Mouse (Mus musculus): Measurements from ENCODE around the gene Ypel1. TPM values are rescaled to one million over a fixed set of nuclear protein-coding genes. Genes with fewer than 3 reads are reported as not detected.

Ypel1 gene
- polyA plus RNA-seq, 1 experiment from 2014 or later: 14.4 TPM

DNA sequence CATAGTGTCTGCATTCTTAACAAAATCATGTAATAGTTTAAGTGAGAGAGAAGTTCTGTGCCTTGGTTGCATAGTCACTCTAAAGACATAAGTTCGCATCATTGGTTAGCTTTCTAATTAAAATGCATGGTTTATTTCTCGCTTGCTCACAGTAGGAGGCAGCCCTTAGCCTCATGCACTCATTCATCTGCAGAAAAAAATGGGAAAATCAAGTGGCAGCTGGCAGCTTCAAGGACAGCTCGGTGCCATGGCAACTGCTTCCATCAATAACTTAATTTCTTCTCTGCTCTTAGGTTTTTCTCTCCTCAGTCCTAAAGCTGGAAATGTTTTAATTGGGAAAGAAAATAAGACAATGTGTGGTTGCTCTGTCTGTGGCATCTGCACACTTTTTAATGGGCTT is 13.9 kb upstream of the Ypel1 start:
- ATAC-seq (ENCODE audit: insufficient number of reproducible peaks, low FRiP score): no peak
- H3K36me3 ChIP-seq: no peaks in the 10 kb centered on the region
- 82% methylated on average over 3 of the region's 3 CpGs for WGBS

DNA sequence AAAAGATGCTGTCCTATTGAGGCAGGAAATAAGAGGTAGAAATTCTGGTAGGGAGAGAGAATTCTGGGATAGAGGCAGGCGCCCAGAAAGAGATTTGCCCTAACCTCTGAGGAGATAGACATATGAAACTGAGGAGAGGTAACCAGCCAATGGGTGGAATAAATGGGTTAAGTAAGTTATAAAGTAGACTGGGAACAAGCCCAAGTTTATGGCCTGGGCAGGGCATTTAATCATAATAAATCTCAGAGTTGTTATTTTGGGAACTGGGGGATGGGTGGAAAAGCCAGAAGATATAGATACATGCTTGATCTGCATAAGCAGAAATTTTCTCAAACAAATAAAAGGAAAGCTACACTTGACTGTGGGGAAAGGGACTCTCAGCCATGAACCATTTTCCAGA is 7.2 kb upstream of the Ypel1 start:
- H3K4me1 ChIP-seq (replicated peaks): no peaks in the 10 kb centered on the region
- no peaks in the 10 kb centered on the region for H3K9me3 ChIP-seq (replicated peaks)
- no peak overlapping the region for H3K9ac ChIP-seq
- no peaks in the 10 kb centered on the region for H3K36me3 ChIP-seq
- 64% methylated on average over 1 of the region's 1 CpGs for WGBS
- H3K27ac ChIP-seq (ENCODE audit: poor library complexity, severe bottlenecking): no peak overlapping the region
- no peak overlapping the region for H3K4me2 ChIP-seq
- ATAC-seq (ENCODE audit: insufficient number of reproducible peaks, low FRiP score): no peak
- H3K4me3 ChIP-seq: no peak overlapping the region
- 0 out of 2 replicates have a peak, but pooled peaks cover 6% of the 10 kb centered on the region for H3K27me3 ChIP-seq (replicated peaks)

More for the DNA sequence above, 13.9 kb upstream of the Ypel1 start:
- no peaks in the 10 kb centered on the region for H3K27me3 ChIP-seq (replicated peaks)
- no peak overlapping the region for H3K4me2 ChIP-seq
- H3K9ac ChIP-seq: no peak overlapping the region
- peaks cover 8% of the 10 kb centered on the region for H3K4me1 ChIP-seq (replicated peaks)
- H3K4me3 ChIP-seq: no peak overlapping the region
- H3K27ac ChIP-seq (ENCODE audit: poor library complexity, severe bottlenecking): no peak overlapping the region
- no peaks in the 10 kb centered on the region for H3K9me3 ChIP-seq (replicated peaks)

DNA sequence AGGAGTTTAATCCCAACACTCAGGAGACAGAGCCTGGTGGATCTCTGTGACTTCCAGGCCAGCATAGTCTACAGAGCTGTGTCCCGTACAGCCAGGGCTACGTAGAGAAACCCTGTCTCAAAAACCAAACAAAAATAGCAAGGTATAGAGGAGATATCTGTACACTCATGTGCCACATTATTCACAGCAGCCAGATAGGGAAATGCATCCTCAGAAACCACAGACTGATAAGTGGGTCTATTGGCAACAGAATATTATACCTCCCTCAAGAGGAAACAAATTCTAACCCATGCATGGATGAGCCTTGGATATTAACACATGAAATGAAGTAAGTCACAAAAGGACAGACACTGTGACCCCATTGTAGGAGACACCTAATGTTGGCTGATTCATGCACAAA is 1.9 kb upstream of the Ypel1 start:
- Histone ChIP-seq H3K9ac (no peak overlapping the region), H3K4me2 (no peak overlapping the region), H3K9me3 (replicated peaks) (no peaks in the 10 kb centered on the region), H3K4me3 (no peak overlapping the region), H3K27ac (ENCODE audit: poor library complexity, severe bottlenecking) (no peak overlapping the region), H3K27me3 (replicated peaks) (0 out of 2 replicates have a peak, but pooled peaks cover 6% of the 10 kb centered on the region), H3K4me1 (replicated peaks) (peaks cover 5% of the 10 kb centered on the region; the same call in 1 of the 2 replicates), H3K36me3 (no peaks in the 10 kb centered on the region)
- ATAC-seq (ENCODE audit: insufficient number of reproducible peaks, low FRiP score): no peak
- 65% methylated on average over 2 of the region's 2 CpGs for WGBS

DNA sequence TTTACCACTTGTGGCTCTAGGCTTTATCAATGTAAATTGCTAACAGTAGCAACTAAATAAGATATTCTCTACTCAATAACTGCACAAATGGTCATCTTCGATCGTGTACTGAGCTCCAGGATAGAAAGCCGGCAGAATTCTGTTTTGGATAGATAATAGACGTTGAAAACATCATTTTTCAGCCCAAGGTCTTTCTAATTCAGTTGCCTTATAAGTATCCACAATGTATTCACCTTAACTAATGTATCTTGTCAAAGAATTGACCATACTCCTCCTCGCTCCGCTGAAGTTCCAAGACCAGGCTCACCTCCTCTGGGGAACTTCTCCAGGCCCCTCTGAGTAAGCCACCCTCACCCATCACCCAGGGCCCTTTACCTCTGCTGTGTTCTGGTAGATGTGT is 1.2 kb downstream of the Ypel1 start:
- Histone ChIP-seq H3K4me2 (peak overlapping the region; percentile 77), H3K27me3 (replicated peaks) (0 out of 2 replicates have a peak, but pooled peaks cover 3% of the 10 kb centered on the region), H3K4me1 (replicated peaks) (peaks cover 5% of the 10 kb centered on the region; the same call in 1 of the 2 replicates), H3K9ac (no peak overlapping the region), H3K36me3 (peaks cover 11% of the 10 kb centered on the region), H3K4me3 (peak overlapping the region; percentile 82), H3K27ac (ENCODE audit: poor library complexity, severe bottlenecking) (no peak overlapping the region), H3K9me3 (replicated peaks) (no peaks in the 10 kb centered on the region)
- 50% methylated on average over 6 of the region's 6 CpGs for WGBS
- no peak for ATAC-seq (ENCODE audit: insufficient number of reproducible peaks, low FRiP score)

DNA sequence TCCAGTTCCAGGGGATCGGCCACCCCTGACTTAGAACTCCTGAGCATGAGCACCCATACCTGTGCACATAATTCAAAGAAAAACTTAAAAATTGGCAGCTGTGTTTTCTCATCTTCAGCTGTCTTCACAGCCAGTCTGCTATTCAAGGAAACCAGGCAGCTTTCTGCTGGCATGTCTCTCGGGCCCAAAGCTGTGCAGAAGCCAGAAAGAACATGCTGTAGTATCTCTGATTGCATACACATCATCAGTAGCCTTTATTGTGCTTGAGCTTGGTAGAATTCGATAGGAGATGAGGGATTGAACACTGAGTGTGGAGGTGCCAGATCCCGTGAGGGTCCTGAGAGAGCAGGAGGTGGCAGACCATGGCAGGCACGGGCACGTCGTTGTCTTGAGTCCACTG is 3.5 kb downstream of the Ypel1 start:
- Histone ChIP-seq H3K4me1 (replicated peaks) (peaks cover 5% of the 10 kb centered on the region; the same call in 1 of the 2 replicates), H3K27ac (ENCODE audit: poor library complexity, severe bottlenecking) (no peak overlapping the region), H3K27me3 (replicated peaks) (no peaks in the 10 kb centered on the region), H3K4me3 (no peak overlapping the region), H3K9me3 (replicated peaks) (no peaks in the 10 kb centered on the region), H3K9ac (no peak overlapping the region), H3K36me3 (peaks cover 16% of the 10 kb centered on the region), H3K4me2 (no peak overlapping the region)
- WGBS: 84% methylated on average over 7 of the region's 7 CpGs
- no peak for ATAC-seq (ENCODE audit: insufficient number of reproducible peaks, low FRiP score)

DNA sequence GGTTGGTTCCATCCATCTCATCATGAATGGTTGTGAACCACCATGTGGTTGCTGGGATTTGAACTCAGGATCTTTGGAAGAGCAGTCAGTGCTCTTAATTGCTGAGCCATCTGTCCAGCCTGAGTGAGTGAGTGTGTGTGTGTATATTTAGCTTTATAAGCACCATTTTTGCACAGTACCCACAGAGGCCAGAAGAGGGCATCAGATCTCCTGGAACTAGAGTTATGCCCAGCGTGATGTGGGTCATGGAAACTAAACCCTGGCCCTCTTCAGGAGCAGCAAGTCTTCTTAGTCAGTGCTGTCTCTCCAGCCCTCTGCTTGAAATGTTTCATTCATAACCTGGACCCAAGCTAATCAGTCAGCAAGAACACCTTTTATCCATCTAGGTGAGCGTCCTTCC is 6.8 kb downstream of the Ypel1 start:
- peaks cover 24% of the 10 kb centered on the region for H3K36me3 ChIP-seq
- ATAC-seq (ENCODE audit: insufficient number of reproducible peaks, low FRiP score): no peak
- no peaks in the 10 kb centered on the region for H3K9me3 ChIP-seq (replicated peaks)
- no peak overlapping the region for H3K4me3 ChIP-seq
- no peaks in the 10 kb centered on the region for H3K27me3 ChIP-seq (replicated peaks)
- H3K27ac ChIP-seq (ENCODE audit: poor library complexity, severe bottlenecking): no peak overlapping the region
- no peak overlapping the region for H3K9ac ChIP-seq
- H3K4me2 ChIP-seq: no peak overlapping the region
- H3K4me1 ChIP-seq (replicated peaks): no peaks in the 10 kb centered on the region
- 92% methylated on average over 2 of the region's 2 CpGs for WGBS

DNA sequence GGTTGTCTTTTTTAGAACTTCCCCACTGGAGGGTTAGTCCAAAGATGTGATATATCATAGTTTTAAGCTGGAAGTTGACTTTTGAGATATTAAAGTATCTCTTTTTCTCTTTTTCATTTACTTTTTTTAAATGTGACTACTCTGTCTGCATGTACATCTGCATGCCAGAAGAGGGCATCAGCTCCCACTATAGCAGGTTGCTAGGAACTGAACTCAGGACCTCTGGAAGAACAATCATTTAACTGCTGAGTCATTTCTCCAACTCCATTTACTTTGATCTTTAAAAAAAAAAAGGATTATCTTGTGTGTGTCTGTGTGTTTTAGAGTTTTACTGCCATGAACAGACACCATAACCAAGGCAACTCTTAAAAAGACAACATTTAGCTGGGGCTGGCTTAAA is 7.4 kb downstream of the Ypel1 start:
- H3K9ac ChIP-seq: no peak overlapping the region
- H3K27ac ChIP-seq (ENCODE audit: poor library complexity, severe bottlenecking): no peak overlapping the region
- no peaks in the 10 kb centered on the region for H3K9me3 ChIP-seq (replicated peaks)
- no peak for ATAC-seq (ENCODE audit: insufficient number of reproducible peaks, low FRiP score)
- no peak overlapping the region for H3K4me3 ChIP-seq
- H3K27me3 ChIP-seq (replicated peaks): no peaks in the 10 kb centered on the region
- no peaks in the 10 kb centered on the region for H3K4me1 ChIP-seq (replicated peaks)
- peaks cover 29% of the 10 kb centered on the region for H3K36me3 ChIP-seq
- no peak overlapping the region for H3K4me2 ChIP-seq

DNA sequence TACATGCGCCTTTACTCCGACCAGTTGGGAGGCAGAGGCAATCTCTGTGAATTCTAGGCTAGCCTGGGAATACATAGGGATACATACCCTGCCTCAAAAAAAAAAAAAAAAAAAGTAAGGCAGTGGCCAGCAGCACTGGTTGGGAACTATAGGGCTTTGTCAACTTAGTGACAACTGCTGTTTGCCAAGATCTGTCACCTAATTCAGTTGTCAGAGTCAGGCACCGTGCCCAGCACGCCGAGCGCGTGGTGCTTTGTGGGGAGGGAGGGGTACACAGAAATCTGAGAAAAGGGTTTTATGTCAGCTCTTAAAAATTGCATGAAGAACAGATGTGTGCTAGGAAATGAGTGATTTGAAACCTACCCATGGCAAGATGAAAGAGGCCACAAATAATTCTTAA is 8.6 kb downstream of the Ypel1 start:
- WGBS: 68% methylated on average over 7 of the region's 7 CpGs
- Histone ChIP-seq H3K4me2 (no peak overlapping the region), H3K9me3 (replicated peaks) (no peaks in the 10 kb centered on the region), H3K9ac (no peak overlapping the region), H3K4me1 (replicated peaks) (peaks cover 4% of the 10 kb centered on the region; the same call in 1 of the 2 replicates), H3K4me3 (no peak overlapping the region), H3K27ac (ENCODE audit: poor library complexity, severe bottlenecking) (no peak overlapping the region), H3K27me3 (replicated peaks) (no peaks in the 10 kb centered on the region), H3K36me3 (peaks cover 37% of the 10 kb centered on the region)
- ATAC-seq (ENCODE audit: insufficient number of reproducible peaks, low FRiP score): no peak

DNA sequence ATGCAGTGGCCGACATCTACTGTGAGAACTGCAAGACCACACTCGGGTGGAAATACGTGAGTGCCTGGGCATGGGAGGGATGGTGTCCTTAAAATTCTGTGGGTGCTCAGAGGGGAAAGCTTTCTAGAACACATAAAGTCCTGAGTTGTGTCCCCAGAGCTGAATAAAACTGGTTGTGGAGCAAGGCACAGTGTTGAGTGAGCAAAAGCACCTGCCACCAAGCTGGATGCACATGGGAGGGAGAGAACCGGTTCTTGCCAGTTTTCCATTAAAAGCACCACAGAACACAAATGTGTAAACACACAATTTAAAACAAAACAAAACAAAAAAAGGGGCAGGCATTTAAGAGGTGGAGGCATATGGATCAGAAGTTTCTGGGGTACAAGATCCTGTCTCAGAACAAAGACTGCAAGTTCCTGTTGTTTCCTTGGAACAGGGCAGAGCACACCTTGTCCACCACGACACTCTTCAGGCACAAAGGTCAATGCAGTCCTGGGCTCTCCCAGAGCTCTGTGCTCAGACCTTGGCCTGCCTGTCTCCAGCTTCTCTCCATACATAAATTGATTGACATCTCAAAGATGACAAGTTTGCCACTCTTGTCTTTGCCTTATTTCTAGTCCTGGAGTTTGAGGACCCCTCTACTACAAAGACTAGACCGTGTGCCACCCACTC is 12.8 kb downstream of the Ypel1 start:
- Histone ChIP-seq H3K9me3 (replicated peaks) (no peaks in the 10 kb centered on the region), H3K4me2 (no peak overlapping the region), H3K27ac (ENCODE audit: poor library complexity, severe bottlenecking) (no peak overlapping the region), H3K27me3 (replicated peaks) (no peaks in the 10 kb centered on the region), H3K36me3 (peaks cover 50% of the 10 kb centered on the region), H3K4me1 (replicated peaks) (peaks cover 15% of the 10 kb centered on the region), H3K9ac (no peak overlapping the region), H3K4me3 (no peak overlapping the region)
- no peak for ATAC-seq (ENCODE audit: insufficient number of reproducible peaks, low FRiP score)
- WGBS: 72% methylated on average over 6 of the region's 6 CpGs

DNA sequence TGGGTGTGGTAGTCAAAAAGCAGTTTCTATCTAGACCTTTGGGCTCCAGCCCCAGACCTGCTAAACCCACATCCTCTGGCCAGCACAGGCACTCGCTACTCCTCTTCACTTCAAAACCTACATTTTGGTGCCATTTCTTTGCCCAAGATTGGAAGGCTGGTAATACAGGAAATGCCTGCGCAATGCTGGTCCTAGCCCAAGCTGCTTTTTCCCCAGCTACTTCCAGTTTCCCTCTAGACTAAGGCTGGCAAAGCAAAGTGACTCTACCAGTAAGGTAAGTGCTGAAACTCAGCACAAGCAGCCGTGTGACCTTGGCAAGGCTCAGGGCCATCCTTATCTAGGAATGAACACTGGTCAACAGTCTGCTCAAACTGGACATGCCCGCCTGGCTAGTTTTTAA is 16.1 kb downstream of the Ypel1 start:
- H3K36me3 ChIP-seq: peaks cover 80% of the 10 kb centered on the region
- ATAC-seq (ENCODE audit: insufficient number of reproducible peaks, low FRiP score): no peak
- WGBS: 66% methylated on average over 4 of the region's 4 CpGs

DNA sequence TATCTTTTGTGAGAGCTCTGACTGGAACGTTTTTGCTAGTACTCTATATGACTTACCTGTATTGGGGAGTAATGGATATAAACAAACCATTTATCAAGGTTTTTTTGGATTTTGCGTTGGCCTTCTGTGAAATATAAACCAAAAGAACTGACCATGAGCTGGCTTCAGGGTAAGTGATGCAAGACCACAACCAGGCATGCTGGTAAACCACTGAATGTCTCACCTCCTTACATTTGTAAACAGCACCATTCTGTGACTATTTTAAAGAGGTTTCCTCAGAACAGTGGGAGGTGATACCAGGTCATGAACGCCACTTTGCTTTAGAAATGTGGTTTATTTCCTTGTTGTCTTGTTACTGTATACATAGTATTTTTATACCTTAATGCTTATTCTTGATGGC is 16.7 kb downstream of the Ypel1 start:
- Histone ChIP-seq H3K9me3 (replicated peaks) (no peaks in the 10 kb centered on the region), H3K36me3 (peaks cover 82% of the 10 kb centered on the region), H3K4me3 (no peak overlapping the region), H3K27ac (ENCODE audit: poor library complexity, severe bottlenecking) (no peak overlapping the region), H3K9ac (no peak overlapping the region), H3K27me3 (replicated peaks) (no peaks in the 10 kb centered on the region), H3K4me2 (no peak overlapping the region), H3K4me1 (replicated peaks) (peaks cover 15% of the 10 kb centered on the region)
- 74% methylated on average over 3 of the region's 3 CpGs for WGBS
- no peak for ATAC-seq (ENCODE audit: insufficient number of reproducible peaks, low FRiP score)

More for the DNA sequence above, 16.1 kb downstream of the Ypel1 start:
- Histone ChIP-seq H3K9me3 (replicated peaks) (no peaks in the 10 kb centered on the region), H3K27ac (ENCODE audit: poor library complexity, severe bottlenecking) (0 out of 2 replicates have a peak overlapping the region, but pooled peaks have one; percentile 24), H3K4me3 (no peak overlapping the region), H3K4me1 (replicated peaks) (peaks cover 15% of the 10 kb centered on the region), H3K27me3 (replicated peaks) (no peaks in the 10 kb centered on the region), H3K9ac (no peak overlapping the region), H3K4me2 (no peak overlapping the region)

DNA sequence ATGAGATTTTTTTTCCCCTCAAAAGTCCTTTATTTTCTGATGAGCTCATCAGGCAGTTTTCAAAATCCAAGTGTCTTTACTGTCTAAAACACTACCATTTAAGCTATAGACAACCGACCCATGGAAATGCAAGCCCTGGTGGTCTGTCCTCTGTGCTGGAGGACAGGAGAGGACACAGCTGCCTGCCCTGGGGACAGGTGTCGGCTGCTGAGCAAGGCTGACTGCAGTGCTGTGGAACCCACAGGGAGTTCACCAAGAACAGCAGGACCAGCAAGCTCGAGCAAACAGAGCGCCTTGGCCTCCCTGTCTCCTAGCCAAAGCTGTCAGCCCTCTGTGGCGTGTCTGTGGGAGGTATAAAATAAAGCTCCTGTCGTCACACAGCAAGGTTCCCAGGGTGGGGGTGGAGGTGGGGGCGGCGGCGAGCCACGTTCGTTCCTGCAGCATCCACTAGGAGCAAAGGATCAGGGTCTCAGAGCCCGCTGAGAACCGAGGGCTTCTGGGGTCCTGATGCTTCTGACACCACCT is 17.2 kb downstream of the Ypel1 start:
- Histone ChIP-seq H3K27ac (ENCODE audit: poor library complexity, severe bottlenecking) (no peak overlapping the region), H3K9ac (no peak overlapping the region), H3K4me1 (replicated peaks) (peaks cover 15% of the 10 kb centered on the region), H3K4me2 (no peak overlapping the region), H3K27me3 (replicated peaks) (no peaks in the 10 kb centered on the region), H3K9me3 (replicated peaks) (no peaks in the 10 kb centered on the region), H3K4me3 (no peak overlapping the region), H3K36me3 (peaks cover 83% of the 10 kb centered on the region)
- ATAC-seq (ENCODE audit: insufficient number of reproducible peaks, low FRiP score): no peak
- WGBS: 75% methylated on average over 13 of the region's 13 CpGs
